Mouse (Mus musculus) midbrain, embryonic 11.5 days (tissue): ENCODE results near the gene Pidd1. TPM values are rescaled to one million over a fixed set of nuclear protein-coding genes. Genes with fewer than 3 reads are reported as not detected.
"Not testable (repeated sequence)": the region's sequence is repeated elsewhere in the genome, so short reads cannot be mapped to it uniquely, and the experiment has no call there.

Experiments used
- ATAC-seq: fragments of 200-750 bp; cut with Nextera tagmentation; 2 replicates; pipeline ENCODE4 v1.8.0; 2017; ENCODE audit warnings: moderate TSS enrichment, moderate library complexity; ENCODE audit not compliant: low FRiP score
- DNase-seq: peaks from one replicate; pipeline ENCODE4 v3.0.0; 2015; ENCODE audit warnings: low spot score; ENCODE audit errors: missing footprints
- H3K27ac ChIP-seq: fragments of 300-500 bp; sonication (generic); 2 replicates; pipeline ENCODE4 v1.5.1; 2014; ENCODE audit warnings: low read depth, low read length
- H3K27me3 ChIP-seq: fragments of 300-500 bp; sonication (generic); 2 replicates; pipeline ENCODE4 v1.6.1; 2014; ENCODE audit warnings: mild to moderate bottlenecking, low read length, moderate library complexity, mixed read lengths; ENCODE audit not compliant: control insufficient read depth, insufficient read depth
- H3K36me3 ChIP-seq: fragments of 300-500 bp; sonication (generic); 2 replicates; pipeline ENCODE4 v1.6.1; 2014; ENCODE audit warnings: mild to moderate bottlenecking, low read length, moderate library complexity, mixed read lengths; ENCODE audit not compliant: control insufficient read depth, insufficient read depth
- H3K4me1 ChIP-seq: fragments of 300-500 bp; sonication (generic); 2 replicates; pipeline ENCODE4 v1.6.1; 2014; ENCODE audit warnings: low read length; ENCODE audit not compliant: control insufficient read depth, insufficient read depth
- H3K4me2 ChIP-seq: fragments of 300-500 bp; sonication (generic); 2 replicates; pipeline ENCODE4 v1.6.1; 2014; ENCODE audit warnings: mild to moderate bottlenecking, moderate library complexity
- H3K4me3 ChIP-seq: fragments of 300-500 bp; sonication (generic); 2 replicates; pipeline ENCODE4 v1.5.1; 2014; ENCODE audit warnings: low read depth, low read length
- H3K9ac ChIP-seq: fragments of 300-500 bp; sonication (generic); 2 replicates; pipeline ENCODE4 v1.6.1; 2014; ENCODE audit warnings: low read length
- H3K9me3 ChIP-seq: fragments of 300-500 bp; sonication (generic); 2 replicates; pipeline ENCODE4 v1.6.1; 2016; ENCODE audit warnings: low read length; ENCODE audit not compliant: control insufficient read depth
- WGBS: fragments of 180-500 bp; shearing (Covaris S2); extraction: QIAGEN DNeasy Blood & Tissue Kit; methylation state at CpG from one replicate; pipeline ENCODE4 v1.1.7; 2014; 5-methylcytosine and 5-hydroxymethylcytosine counted together
- polyA plus RNA-seq: library from polyadenylated mRNA; unstranded; fragments of >200 nt; fragmentation: Nextera tagmentation; extraction: Ambion mirVana; gene quantifications from 2 replicates; pipeline ENCODE4 v1.2.1, GENCODE M21; 2014

Gene Pidd1
- polyA plus RNA-seq, 1 experiment from 2014 or later, result 7.8 TPM

- Histone ChIP-seq H3K9ac (no peak overlapping the region), H3K4me1 (peaks cover 10% of the 10 kb centered on the region), H3K9me3 (no peaks in the 10 kb centered on the region), H3K36me3 (no peaks in the 10 kb centered on the region; the same call in 1 of the 2 replicates), H3K4me2 (no peak overlapping the region), H3K4me3 (no peak overlapping the region), H3K27ac (no peak overlapping the region), H3K27me3 (peaks cover 20% of the 10 kb centered on the region)
- WGBS, result 91% methylated on average over 6 of the region's 6 CpGs
- DNase-seq, result no peak
- no peak for ATAC-seq
Measured at GRCm38 (mm10) chr7:141456739-141457138, 12.9 kb upstream of the Pidd1 start.

- Histone ChIP-seq H3K27ac (no peak overlapping the region), H3K4me3 (peak overlapping the region; percentile 62), H3K9ac (peak overlapping the region; percentile 76), H3K36me3 (peaks cover 2% of the 10 kb centered on the region), H3K4me2 (peak overlapping the region; percentile 98), H3K4me1 (peaks cover 8% of the 10 kb centered on the region), H3K9me3 (no peaks in the 10 kb centered on the region), H3K27me3 (peaks cover 10% of the 10 kb centered on the region)
- ATAC-seq, result peak; percentile 47
- no peak for DNase-seq
- 2% methylated on average over 23 of the region's 23 CpGs for WGBS
Measured at GRCm38 (mm10) chr7:141455610-141456314, 11.9 kb upstream of the Pidd1 start.

- H3K27ac ChIP-seq, result no peak within 1 kb of the TSS
- H3K9me3 ChIP-seq, result no peaks in the 10 kb centered on the region
- H3K27me3 ChIP-seq, result peaks cover 3% of the 10 kb centered on the region
- peaks cover 6% of the 10 kb centered on the region for H3K36me3 ChIP-seq
- DNase-seq (peak; percentile 98), ATAC-seq (peak; percentile 80)
- peak within 1 kb of the TSS; percentile 98 for H3K4me2 ChIP-seq
- peak within 1 kb of the TSS; percentile 76 for H3K9ac ChIP-seq
- peak within 1 kb of the TSS; percentile 62 for H3K4me3 ChIP-seq
- under 1% methylated on average over 45 of the region's 45 CpGs for WGBS
- peaks cover 8% of the 10 kb centered on the region for H3K4me1 ChIP-seq
Measured at GRCm38 (mm10) chr7:141454967-141455551, 11.2 kb upstream of the Pidd1 start, which contains the start of gene Pnpla2. Gene Pnpla2 (plus strand): TSS chr7:141455198.

- peaks cover 12% of the 10 kb centered on the region for H3K36me3 ChIP-seq
- no peak overlapping the region for H3K27ac ChIP-seq
- 0 out of 2 replicates have a peak, but pooled peaks cover 2% of the 10 kb centered on the region for H3K27me3 ChIP-seq
- H3K4me2 ChIP-seq, result no peak overlapping the region
- WGBS, result 82% methylated on average over 2 of the region's 2 CpGs
- no peak overlapping the region for H3K9ac ChIP-seq
- H3K4me1 ChIP-seq, result peaks cover 12% of the 10 kb centered on the region
- ATAC-seq, result no peak
- DNase-seq, result no peak
- no peaks in the 10 kb centered on the region for H3K9me3 ChIP-seq
- H3K4me3 ChIP-seq, result no peak overlapping the region
Measured at GRCm38 (mm10) chr7:141453636-141454035, 9.8 kb upstream of the Pidd1 start.

DNA sequence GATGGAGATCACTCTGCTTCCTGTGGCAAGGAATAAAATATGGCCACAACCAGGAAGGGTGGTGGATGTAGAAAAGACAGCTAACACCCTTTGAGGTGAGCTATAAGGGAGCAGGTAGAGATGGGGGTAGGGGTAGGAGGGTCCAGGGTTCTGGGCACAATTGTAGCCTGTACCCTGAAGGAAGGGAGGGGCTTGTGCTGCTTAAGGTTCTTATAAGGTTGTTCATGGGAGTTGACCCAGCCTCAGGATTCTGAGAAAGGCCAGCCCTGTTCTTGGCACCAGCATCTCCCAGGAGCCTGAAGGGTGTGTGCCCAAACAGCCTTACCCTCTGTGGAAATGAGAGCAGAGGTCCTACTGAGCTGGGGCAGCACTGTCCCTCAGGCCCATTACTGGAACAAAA is 8.1 kb upstream of the Pidd1 start:
- DNase-seq (no peak), ATAC-seq (no peak)
- no peak overlapping the region for H3K27ac ChIP-seq
- H3K4me2 ChIP-seq, result no peak overlapping the region
- H3K36me3 ChIP-seq, result peaks cover 14% of the 10 kb centered on the region
- H3K27me3 ChIP-seq, result 0 out of 2 replicates have a peak, but pooled peaks cover 2% of the 10 kb centered on the region
- no peak overlapping the region for H3K9ac ChIP-seq
- peaks cover 19% of the 10 kb centered on the region for H3K4me1 ChIP-seq
- no peaks in the 10 kb centered on the region for H3K9me3 ChIP-seq
- no peak overlapping the region for H3K4me3 ChIP-seq

DNA sequence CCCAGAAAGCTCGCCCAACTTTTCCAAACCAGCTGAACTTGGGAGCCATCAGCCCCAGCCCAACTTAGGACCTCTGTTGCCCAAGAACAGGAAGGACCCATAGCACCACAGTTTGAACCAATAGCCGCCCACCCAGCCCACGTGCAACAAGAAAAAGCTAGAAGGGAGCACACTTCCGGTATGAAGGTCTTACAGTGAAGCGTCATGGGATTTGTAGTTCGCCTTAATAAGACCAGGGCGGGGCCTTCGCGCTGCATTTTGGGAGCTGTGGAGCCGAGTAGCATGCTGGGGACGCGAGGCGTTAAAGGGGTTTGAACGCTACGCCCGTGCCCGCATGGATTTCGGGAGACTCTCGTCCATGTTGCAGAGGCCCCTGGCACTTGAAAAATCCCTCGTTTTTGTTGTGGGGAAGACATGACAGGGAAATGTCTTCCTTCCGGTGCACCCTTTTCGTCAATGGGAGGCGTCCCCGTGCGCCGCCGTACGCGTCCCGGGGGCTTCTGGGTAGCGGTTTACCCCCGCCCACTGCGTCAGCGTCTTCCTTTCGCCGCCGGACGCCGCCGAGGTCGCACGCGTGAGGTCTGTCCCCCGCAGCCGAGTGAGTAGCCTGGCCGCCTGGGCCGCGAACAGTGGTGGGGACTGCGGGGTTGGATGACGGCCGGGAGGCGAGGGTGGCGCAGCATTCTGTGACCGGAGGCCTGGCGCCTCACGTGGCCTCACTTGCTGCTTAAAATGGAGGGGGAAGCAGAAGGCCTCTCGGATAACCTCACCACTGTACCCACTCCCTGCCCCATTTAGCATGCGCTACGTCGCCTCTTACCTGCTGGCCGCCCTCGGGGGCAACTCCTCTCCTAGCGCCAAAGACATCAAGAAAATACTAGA is 3.5 kb upstream of the Pidd1 start, which contains the start of gene Rplp2:
Rplp2 (plus strand) TSS at position 261 of the 882 bp plus-strand sequence.
- ATAC-seq (peak; percentile 91), DNase-seq (peak; percentile 99)
- Histone ChIP-seq H3K9ac (peak within 1 kb of the TSS; percentile 91), H3K27me3 (no peaks in the 10 kb centered on the region), H3K27ac (peak within 1 kb of the TSS; percentile 62), H3K4me1 (peaks cover 22% of the 10 kb centered on the region), H3K9me3 (no peaks in the 10 kb centered on the region), H3K4me3 (peak within 1 kb of the TSS; percentile 83), H3K4me2 (peak within 1 kb of the TSS; percentile 86), H3K36me3 (peaks cover 14% of the 10 kb centered on the region)
- WGBS, result under 1% methylated on average over 63 of the region's 63 CpGs

DNA sequence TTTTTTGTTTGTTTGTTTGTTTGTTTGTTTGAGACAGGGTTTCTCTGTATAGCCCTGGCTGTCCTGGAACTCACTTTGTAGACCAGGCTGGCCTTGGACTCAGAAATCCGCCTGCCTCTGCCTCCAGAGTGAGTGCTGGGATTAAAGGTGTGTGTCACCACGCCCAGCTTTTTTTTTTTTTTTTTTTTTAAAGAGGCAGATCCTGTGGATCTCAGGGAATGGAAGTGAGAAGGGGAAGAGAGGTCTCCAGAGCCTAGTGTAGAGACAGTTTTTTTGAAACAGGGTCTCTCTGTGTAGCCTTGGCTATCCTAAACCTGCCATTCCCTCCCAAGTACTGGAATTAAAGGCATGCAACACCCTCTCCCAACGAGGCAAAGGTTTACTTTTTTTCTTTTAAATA is 2.5 kb upstream of the Pidd1 start:
- H3K9ac ChIP-seq, H3K27me3 ChIP-seq, H3K9me3 ChIP-seq, DNase-seq, H3K4me3 ChIP-seq, H3K4me2 ChIP-seq, H3K27ac ChIP-seq, ATAC-seq: not testable (repeated sequence)
- WGBS, result 92% methylated on average over 3 of the region's 3 CpGs
- peaks cover 14% of the 10 kb centered on the region for H3K36me3 ChIP-seq
- peaks cover 22% of the 10 kb centered on the region for H3K4me1 ChIP-seq

DNA sequence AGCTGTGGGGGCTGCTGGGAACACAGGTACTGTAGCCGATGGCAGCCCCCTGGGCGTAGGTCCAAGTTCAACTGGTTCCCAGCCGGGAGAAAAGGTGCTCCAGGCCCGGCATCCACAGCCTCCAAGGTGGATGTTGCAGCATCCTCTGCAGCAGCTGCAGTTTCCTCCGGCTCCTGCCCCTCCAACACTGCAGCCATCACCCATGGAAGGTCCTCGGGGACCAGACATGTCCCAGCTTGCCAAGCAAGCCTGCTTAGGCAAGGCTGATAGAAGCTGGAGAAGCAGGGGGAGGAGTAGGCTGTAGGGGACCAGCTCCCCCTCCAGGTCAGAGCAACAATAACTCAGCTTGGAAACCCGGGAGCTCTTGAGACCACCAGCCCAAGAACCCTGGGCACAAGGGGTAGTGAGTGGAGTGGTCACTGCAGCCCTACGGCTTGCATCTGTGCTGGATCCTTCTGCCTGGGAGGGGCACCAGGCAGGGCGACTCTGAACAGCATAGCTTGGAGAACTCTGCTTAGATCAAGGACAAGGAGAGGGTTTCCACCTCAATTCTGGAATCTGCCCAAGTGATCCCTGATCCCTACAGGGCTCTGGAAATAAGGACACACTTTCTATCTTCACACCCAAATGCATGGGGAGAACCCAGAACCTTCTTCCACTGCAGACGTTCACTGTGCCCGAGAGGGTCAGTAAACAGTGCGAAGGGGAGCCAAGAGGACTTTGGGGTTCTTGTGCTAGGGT is 574 bp downstream of the Pidd1 start:
- H3K27ac ChIP-seq, result no peak overlapping the region
- 0 out of 2 replicates have a peak, but pooled peaks cover 2% of the 10 kb centered on the region for H3K36me3 ChIP-seq
- peak overlapping the region; percentile 77 for H3K4me2 ChIP-seq
- no peak; the same call in 1 of the 2 replicates for ATAC-seq
- H3K27me3 ChIP-seq, result no peaks in the 10 kb centered on the region
- peak; percentile 93 for DNase-seq
- WGBS, result 23% methylated on average over 12 of the region's 12 CpGs
- peak overlapping the region; percentile 70 for H3K9ac ChIP-seq
- H3K4me3 ChIP-seq, result peak overlapping the region; percentile 43
- H3K9me3 ChIP-seq, result no peaks in the 10 kb centered on the region
- H3K4me1 ChIP-seq, result peaks cover 14% of the 10 kb centered on the region
